Mouse (Mus musculus) naive thymus-derived CD4-positive, alpha-beta T cell, adult 2 months (primary cell): ENCODE measurements at regions not wholly inside any gene's neighbourhood (a gene's known extent, or its start where the extent isn't known, plus 50 kb on each side); places are given as distances from the start of the nearest gene placed in this dataset.
"Not testable (repeated sequence)": the region's sequence is repeated elsewhere in the genome, so short reads cannot be mapped to it uniquely, and the experiment has no call there.

ENCODE experiments used
- DNase-seq: peaks from one replicate; pipeline ENCODE4 v3.0.0-alpha.2; 2011; ENCODE audit warnings: low read depth

- no peak for DNase-seq
Measured at GRCm38 (mm10) chr11:52460190-52460780, 64.1 kb downstream of the 9530068E07Rik start.

GRCm38 (mm10) chr11:52471128-52471527 lies 74.9 kb downstream of the 9530068E07Rik start:
- DNase-seq, result not testable (repeated sequence)

- not testable (repeated sequence) for DNase-seq
Measured at GRCm38 (mm10) chr11:52480111-52480510, 83.9 kb downstream of the 9530068E07Rik start.

GRCm38 (mm10) chr11:52480694-52481093 lies 84.5 kb downstream of the 9530068E07Rik start:
- DNase-seq, result not testable (repeated sequence)

GRCm38 (mm10) chr11:52483534-52483933 lies 87.3 kb downstream of the 9530068E07Rik start:
- DNase-seq, result not testable (repeated sequence)

GRCm38 (mm10) chr11:52488538-52488937 lies 92.3 kb downstream of the 9530068E07Rik start:
- not testable (repeated sequence) for DNase-seq

GRCm38 (mm10) chr11:52493336-52493735 lies 97.1 kb downstream of the 9530068E07Rik start:
- no peak for DNase-seq

GRCm38 (mm10) chr11:52496908-52497307 lies 100.7 kb downstream of the 9530068E07Rik start:
- DNase-seq, result no peak

GRCm38 (mm10) chr11:52502759-52503365 lies 106.6 kb downstream of the 9530068E07Rik start:
- DNase-seq, result no peak

GRCm38 (mm10) chr11:52511831-52512297 lies 115.6 kb downstream of the 9530068E07Rik start:
- no peak for DNase-seq

- DNase-seq, result peak; percentile 6
Measured at GRCm38 (mm10) chr11:52517330-52517729, 121.1 kb downstream of the 9530068E07Rik start.

- DNase-seq, result no peak
Measured at GRCm38 (mm10) chr11:52519877-52520276, 123.6 kb downstream of the 9530068E07Rik start.

GRCm38 (mm10) chr11:52521879-52522278 lies 125.7 kb downstream of the 9530068E07Rik start:
- no peak for DNase-seq

GRCm38 (mm10) chr11:52522384-52522783 lies 126.2 kb downstream of the 9530068E07Rik start:
- DNase-seq, result no peak

GRCm38 (mm10) chr11:52523191-52523590 lies 127.0 kb downstream of the 9530068E07Rik start:
- DNase-seq, result no peak

- DNase-seq, result no peak
Measured at GRCm38 (mm10) chr11:52523671-52524070, 127.4 kb downstream of the 9530068E07Rik start.

- no peak for DNase-seq
Measured at GRCm38 (mm10) chr11:52525446-52525845, 129.2 kb downstream of the 9530068E07Rik start.

GRCm38 (mm10) chr11:52526306-52526705 lies 130.1 kb downstream of the 9530068E07Rik start:
- no peak for DNase-seq

GRCm38 (mm10) chr11:52533379-52533778 lies 137.2 kb downstream of the 9530068E07Rik start:
- no peak for DNase-seq

GRCm38 (mm10) chr11:52534586-52534985 lies 138.4 kb downstream of the 9530068E07Rik start:
- DNase-seq, result no peak

- no peak for DNase-seq
Measured at GRCm38 (mm10) chr11:52536211-52536610, 140.0 kb downstream of the 9530068E07Rik start.

GRCm38 (mm10) chr11:52536841-52537240 lies 140.6 kb downstream of the 9530068E07Rik start:
- DNase-seq, result no peak

- no peak for DNase-seq
Measured at GRCm38 (mm10) chr11:52537819-52538435, 141.7 kb downstream of the 9530068E07Rik start.
